Comparison of ENCODE assay signal across 9 mouse cellular contexts in the genomic region with DNA sequence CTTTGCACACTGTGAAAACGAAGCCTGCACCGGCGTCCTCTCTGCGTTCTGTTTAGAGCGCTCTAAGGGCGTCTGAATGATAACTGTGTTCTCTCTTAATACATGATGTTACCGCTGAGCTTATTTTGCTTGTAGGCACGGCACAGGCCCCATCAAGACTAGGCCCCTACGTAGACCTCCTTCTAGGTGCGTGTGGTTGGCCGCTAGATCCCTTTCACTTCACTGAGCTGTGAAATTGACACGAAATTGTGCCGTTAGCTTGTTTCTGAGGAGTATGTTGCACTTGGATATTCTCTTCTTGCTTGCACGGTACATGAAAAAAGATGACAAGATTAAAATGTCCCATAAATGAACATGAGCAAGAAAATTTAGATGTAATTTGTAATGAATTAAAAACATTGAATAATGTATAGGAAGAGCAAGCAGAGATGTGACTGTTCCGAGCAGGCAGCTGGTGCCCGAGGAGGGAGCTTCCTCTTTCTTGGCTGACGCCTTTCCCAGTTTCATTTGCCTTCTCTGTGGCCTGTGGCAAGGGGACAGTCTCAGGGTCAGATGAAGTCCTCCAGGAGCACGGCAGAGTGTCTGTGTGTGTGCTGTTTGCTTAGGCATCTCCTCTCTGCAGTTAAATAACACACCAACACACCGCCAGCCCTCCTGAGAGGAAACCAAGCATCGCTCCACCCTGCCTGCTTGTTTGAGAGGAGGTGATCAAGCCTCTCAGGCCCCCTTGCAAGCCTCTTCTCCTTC.
DNase-seq lines count a peak whose midpoint lies in the region; ATAC-seq and TF ChIP-seq lines count a peak whose summit lies in the region.
"Had no signal": no experiment of that assay in that cellular context is flagged by ENCODE, and none has a peak within 500 bp of the region (broad histone marks: within the 10 kb centered on the region; RNA-seq: fewer than 3 reads in every experiment).

No protein-coding gene starts in this region.

- no peak for TF ChIP-seq POLR2A in cerebellum, adult 2 months (IDR thresholded peaks at IDR 0.05; ENCODE audit: borderline replicate concordance, insufficient read depth, low read length)
- 0 out of 2 replicates have a peak, but pooled peaks have one; percentile 6 for TF ChIP-seq POLR2A in lung, adult 2 months (IDR thresholded peaks at IDR 0.05; ENCODE audit: borderline replicate concordance, extremely low read depth, low read depth, low read length)

- no peak overlapping the region for H3K4me2 ChIP-seq in hindbrain, embryonic 11.5 days (replicated peaks; ENCODE audit: low read depth, low read length)
- H3K4me2 ChIP-seq: limb, embryonic 15.5 days had no signal

- H3K4me1 ChIP-seq in cerebellum, adult 2 months (ENCODE audit: control insufficient read depth, insufficient read depth, low read length), result peaks cover 10% of the 10 kb centered on the region
- peaks cover 18% of the 10 kb centered on the region for H3K4me1 ChIP-seq in lung, adult 2 months (ENCODE audit: control insufficient read depth, insufficient read depth, low read length)
- H3K4me1 ChIP-seq in hindbrain, embryonic 11.5 days (replicated peaks; ENCODE audit: control insufficient read depth, insufficient read depth, low read length), result peaks cover 22% of the 10 kb centered on the region

- H3K9me3 ChIP-seq in hindbrain, embryonic 11.5 days (ENCODE audit: control insufficient read depth, low read length), result no peaks in the 10 kb centered on the region
- H3K9me3 ChIP-seq: limb, embryonic 15.5 days had no signal

- no peaks in the 10 kb centered on the region for H3K27me3 ChIP-seq in cerebellum, adult 2 months (ENCODE audit: control insufficient read depth, insufficient read depth, low read length)
- H3K27me3 ChIP-seq in hindbrain, embryonic 11.5 days (ENCODE audit: control insufficient read depth, insufficient read depth, low read length), result no peaks in the 10 kb centered on the region
- H3K27me3 ChIP-seq: limb, embryonic 15.5 days had no signal

- 0 out of 2 replicates have a peak overlapping the region, but pooled peaks have one; percentile 12 for H3K9ac ChIP-seq in hindbrain, embryonic 11.5 days (ENCODE audit: low read depth, low read length)
- H3K9ac ChIP-seq: limb, embryonic 15.5 days had no signal

- ATAC-seq in hindbrain, embryonic 11.5 days (ENCODE audit: low FRiP score), result no peak
- peak; percentile 41; the same call in 1 of the 2 replicates for ATAC-seq in monocyte, adult 5-6 weeks (replicated peaks; ENCODE audit: insufficient number of reproducible peaks, low FRiP score, low TSS enrichment, poor library complexity, severe bottlenecking)

- TF ChIP-seq CTCF in cerebellum, adult 2 months (IDR thresholded peaks at IDR 0.05; ENCODE audit: borderline replicate concordance, insufficient read depth, low read depth, low read length), result no peak
- no peak for TF ChIP-seq CTCF in lung, adult 2 months (IDR thresholded peaks at IDR 0.05; ENCODE audit: insufficient read depth, low read length)

- 60% methylated on average over 20 of the region's 20 CpGs for WGBS in cerebellum, adult 2 months
- 71% methylated on average over 20 of the region's 20 CpGs for WGBS in lung, adult 2 months
- 64% methylated on average over 20 of the region's 20 CpGs for WGBS in hindbrain, embryonic 11.5 days

- no peak overlapping the region for H3K27ac ChIP-seq in cerebellum, adult 2 months (ENCODE audit: insufficient read depth, low read length)
- H3K27ac ChIP-seq in hindbrain, embryonic 11.5 days (ENCODE audit: low read depth, low read length), result peak overlapping the region; percentile 30
- H3K27ac ChIP-seq: limb, embryonic 15.5 days had no signal

- peak; percentile 26 to 33 for DNase-seq in cerebellum, adult 2 months
- DNase-seq in cerebellum, postnatal 4 days (ENCODE audit: low spot score in 2 of 2), result no peak
- no peak for DNase-seq in lung, adult 2 months
- DNase-seq in lung, postnatal 25 days (ENCODE audit: low spot score), result no peak
- no peak for DNase-seq in hindbrain, embryonic 11.5 days (ENCODE audit: low spot score)
- DNase-seq in right cerebral cortex, postnatal 36 days (ENCODE audit: low spot score in 2 of 2), result no peak
- DNase-seq in adrenal gland, postnatal 4 days (ENCODE audit: low spot score in 2 of 2), result no peak

- H3K36me3 ChIP-seq in hindbrain, embryonic 11.5 days (ENCODE audit: control insufficient read depth, insufficient read depth, low read length), result no peaks in the 10 kb centered on the region
- H3K36me3 ChIP-seq: limb, embryonic 15.5 days had no signal

- no peak overlapping the region for H3K4me3 ChIP-seq in cerebellum, adult 2 months (replicated peaks; ENCODE audit: insufficient read depth, low read depth, low read length)
- H3K4me3 ChIP-seq in lung, adult 2 months (replicated peaks; ENCODE audit: extremely low read depth, low read depth, low read length), result no peak overlapping the region
- no peak overlapping the region for H3K4me3 ChIP-seq in hindbrain, embryonic 11.5 days (ENCODE audit: low read depth, low read length)
- H3K4me3 ChIP-seq: limb, embryonic 15.5 days had no signal

Comparison
In these comparisons a context has a peak if more than half of its experiments do, and no peak if none do; other contexts are left out.
1. DNase-seq: peak in cerebellum, adult 2 months (2 of 2); none in cerebellum, postnatal 4 days (0 of 2), lung, adult 2 months (single experiment), lung, postnatal 25 days (single experiment), hindbrain, embryonic 11.5 days (single experiment), right cerebral cortex, postnatal 36 days (0 of 2) and adrenal gland, postnatal 4 days (0 of 2).